Mouse (Mus musculus) yolk sac, embryonic 10.5 days (tissue): ENCODE measurements around the gene Tgfbr3.

Experiments
- DNase-seq: peaks from one replicate; pipeline ENCODE4 v3.0.0-alpha.2; 2017; ENCODE audit warnings: low spot score

The Tgfbr3 gene

DNA sequence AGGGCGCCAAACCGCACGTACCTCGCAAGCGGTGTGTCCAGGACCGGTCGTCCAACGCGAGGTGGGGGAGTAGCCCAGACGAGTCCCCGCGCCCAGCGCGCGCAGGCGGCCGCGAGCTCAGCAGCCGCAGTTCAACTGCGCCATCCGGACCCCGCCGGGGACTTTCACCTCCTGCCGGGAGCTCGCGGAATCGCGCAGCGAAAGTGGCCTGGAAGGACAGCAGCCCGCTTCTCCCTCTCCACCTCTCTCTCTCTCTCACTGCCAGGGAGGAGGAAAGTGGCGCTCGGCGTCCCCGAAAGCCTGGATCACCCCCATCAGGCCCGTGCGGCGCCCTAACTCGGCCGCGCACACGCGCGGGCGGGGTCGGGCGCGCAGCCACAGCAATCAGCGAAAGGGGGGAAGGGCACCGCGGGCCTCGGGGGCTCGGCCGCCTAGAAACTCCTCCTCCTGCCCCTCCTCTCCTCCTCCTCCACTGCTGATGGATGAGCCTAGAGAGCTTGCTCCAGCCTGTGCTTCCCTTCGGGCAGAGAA is at the start of gene Tgfbr3:
TSS of gene Tgfbr3 (minus strand) at position 396 of the 531 bp plus-strand sequence.
- DNase-seq = peak; percentile 90

- DNase-seq = no peak
These were observed 41.5 kb upstream of the Tgfbr3 start, which contains the start of gene Brdt for GRCm38 (mm10) chr5:107330916-107331421. Gene Brdt (plus strand): TSS chr5:107331159.

GRCm38 (mm10) chr5:107320703-107321102 is 31.3 kb upstream of the Tgfbr3 start:
- no peak for DNase-seq

- DNase-seq = no peak
These were observed 27.7 kb upstream of the Tgfbr3 start for GRCm38 (mm10) chr5:107317141-107317540.

DNA sequence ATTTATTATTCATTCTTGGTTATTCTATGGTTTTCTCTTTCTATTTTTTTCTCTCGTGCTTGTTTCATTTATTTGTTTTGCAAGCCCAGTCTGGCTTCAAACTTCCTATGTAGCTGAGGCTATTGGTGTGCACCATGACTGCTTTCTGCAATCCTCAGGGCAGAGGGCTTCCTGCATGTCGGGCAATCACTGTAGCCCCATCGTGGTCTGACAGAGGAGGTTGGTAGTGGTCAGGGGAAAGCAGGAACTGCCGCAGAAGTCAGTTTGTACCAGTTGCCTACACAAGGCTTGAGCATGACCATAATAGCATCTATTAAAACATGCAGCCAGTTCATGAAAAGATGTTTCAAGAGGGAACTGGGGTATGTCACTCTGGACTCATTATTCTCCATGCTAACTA is 18.0 kb upstream of the Tgfbr3 start:
- no peak for DNase-seq

GRCm38 (mm10) chr5:107304117-107304825 is 14.8 kb upstream of the Tgfbr3 start:
- no peak for DNase-seq

- DNase-seq = peak; percentile 54
These were observed 14.0 kb upstream of the Tgfbr3 start for GRCm38 (mm10) chr5:107303350-107303861.

- no peak for DNase-seq
These were observed 9.4 kb upstream of the Tgfbr3 start for GRCm38 (mm10) chr5:107298854-107299253.

GRCm38 (mm10) chr5:107296512-107297322 is 7.3 kb upstream of the Tgfbr3 start:
- no peak for DNase-seq

DNA sequence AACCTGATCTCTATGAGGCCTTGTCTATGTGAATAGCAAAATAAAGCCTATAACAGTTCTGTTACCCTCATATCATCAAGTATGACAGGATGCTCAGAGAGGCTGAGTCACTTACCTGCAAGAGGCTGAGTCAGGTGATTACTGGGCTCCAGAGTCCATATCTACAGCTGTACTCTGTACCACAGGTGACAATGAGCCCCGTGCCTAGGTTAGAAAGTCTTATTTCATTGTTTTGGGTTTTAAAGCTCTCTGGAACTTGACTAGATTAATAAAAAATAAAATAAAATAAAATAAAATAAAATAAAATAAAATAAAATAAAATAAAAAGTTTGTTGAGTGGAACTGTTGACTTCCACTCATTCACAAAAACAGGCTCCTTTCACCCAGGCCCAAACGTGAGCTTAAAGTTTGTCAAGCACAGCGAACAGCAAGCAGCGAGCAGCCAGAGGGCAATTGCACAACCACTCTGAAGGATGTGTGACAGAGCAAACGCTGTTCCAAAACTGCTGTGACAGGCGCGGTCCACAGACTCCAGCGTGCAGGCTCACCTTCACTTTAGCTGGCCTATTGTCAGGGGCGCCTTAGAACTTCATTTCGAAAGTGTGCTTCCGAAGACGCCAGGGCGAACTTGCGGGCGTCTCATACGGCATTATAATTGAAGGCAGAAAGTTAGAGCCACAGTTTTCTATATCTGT is 6.5 kb upstream of the Tgfbr3 start:
- DNase-seq = peak; percentile 49

DNA sequence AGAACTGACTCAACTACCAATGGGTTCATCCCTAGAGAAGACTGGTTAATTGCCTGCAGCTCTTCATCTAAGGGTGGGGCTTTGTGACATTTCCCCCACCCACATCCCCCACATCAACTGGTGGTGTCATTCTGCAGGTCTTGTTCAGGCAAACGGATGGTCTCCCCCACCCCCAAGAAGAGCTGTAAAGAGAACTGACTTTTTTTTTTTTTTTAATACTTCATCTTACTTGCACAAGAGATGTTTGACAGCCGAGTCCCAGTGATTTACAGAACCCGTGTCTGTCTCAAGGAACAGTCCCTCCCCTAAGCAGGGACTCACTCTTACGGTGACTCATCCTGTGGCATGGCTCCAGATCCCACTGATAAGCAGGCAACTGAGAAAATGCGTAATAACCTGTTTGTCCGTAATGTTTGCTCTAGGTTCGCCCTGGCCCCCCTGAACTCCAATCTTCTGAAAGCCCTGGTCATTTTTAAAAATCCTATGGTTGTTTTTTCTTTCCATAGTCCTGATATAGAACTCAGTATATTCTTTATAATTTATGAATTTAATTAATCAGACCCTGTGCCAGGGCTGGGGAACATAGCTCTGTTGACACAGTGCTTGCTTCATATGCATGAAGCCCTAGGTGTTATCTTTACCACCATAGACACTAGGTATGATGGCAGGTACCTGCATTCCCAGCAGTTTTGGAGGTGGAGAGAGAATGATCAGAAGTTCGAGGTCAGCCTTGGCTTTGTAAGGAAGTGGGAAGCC is 5.8 kb upstream of the Tgfbr3 start:
- no peak for DNase-seq

DNA sequence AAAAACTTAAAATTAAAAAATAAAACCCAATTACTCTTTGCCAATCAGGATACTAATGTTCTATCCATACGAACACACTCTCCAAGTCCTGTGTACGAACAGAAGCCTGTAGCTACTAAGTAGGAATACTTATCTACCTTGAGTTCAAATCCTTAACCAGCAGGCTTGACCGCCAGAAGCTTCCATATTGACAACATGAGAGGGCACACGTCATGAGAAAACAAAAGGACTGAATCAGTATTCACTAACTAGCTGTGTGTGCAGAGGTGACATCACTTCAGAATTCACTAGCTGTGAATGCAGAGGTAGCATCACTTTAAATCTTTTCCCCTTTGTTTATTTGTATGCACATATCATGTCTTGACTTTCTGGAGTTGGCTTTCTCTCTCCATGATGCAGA is 4.6 kb upstream of the Tgfbr3 start:
- DNase-seq = no peak

GRCm38 (mm10) chr5:107289986-107290385 is 557 bp upstream of the Tgfbr3 start:
- no peak for DNase-seq

- no peak for DNase-seq
These were observed 799 bp downstream of the Tgfbr3 start for GRCm38 (mm10) chr5:107288427-107289233.

DNA sequence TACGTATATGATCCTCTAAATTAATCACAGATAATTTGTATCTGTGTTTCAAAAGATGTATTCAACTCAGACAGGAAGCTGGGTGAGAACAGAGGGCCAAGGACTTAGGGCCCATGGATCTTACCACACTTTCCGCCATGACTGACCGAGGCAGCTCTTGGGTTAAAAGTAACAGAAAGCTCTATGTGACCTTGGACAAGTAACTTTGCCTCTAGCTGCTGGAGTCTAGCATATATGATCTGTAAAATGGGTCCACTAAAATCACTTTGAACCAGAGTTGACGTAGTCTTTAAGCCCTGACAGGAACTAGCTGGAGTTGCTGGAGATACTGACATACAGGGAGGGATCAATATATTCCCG is 1.5 kb downstream of the Tgfbr3 start:
- no peak for DNase-seq

DNA sequence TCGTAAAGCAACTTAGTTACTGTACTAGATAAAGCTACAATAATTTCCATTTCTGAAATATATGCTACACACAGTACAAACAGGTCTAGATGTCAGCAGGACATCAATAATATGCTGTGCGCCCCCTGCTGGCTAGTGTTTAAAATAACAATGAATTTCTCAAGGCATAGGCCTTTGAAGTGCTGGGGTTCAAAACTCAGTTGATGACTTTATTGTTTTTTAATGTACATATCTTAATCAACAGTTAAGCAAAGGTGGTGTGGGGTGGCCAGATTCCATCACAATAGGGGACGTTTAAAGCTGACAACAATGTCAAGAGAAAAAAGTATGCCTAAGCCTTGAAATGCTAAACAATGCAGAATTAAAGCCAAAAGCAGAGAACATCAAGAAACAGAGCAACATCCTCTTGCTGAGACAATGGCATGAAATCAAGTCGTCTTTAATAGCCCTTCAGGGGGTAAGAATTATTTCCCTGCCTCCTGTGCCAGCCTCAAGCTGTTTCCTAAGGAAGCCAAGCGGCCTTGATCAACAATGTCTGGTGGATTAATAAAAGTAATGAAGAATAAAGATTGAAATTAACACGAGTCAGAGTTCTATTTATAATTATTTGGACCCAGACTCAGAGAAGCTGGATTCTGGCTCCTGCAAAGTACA is 2.0 kb downstream of the Tgfbr3 start:
- DNase-seq = peak; percentile 44

- no peak for DNase-seq
These were observed 3.9 kb downstream of the Tgfbr3 start for GRCm38 (mm10) chr5:107285563-107285962.

- no peak for DNase-seq
These were observed 5.4 kb downstream of the Tgfbr3 start for GRCm38 (mm10) chr5:107283935-107284524.

DNA sequence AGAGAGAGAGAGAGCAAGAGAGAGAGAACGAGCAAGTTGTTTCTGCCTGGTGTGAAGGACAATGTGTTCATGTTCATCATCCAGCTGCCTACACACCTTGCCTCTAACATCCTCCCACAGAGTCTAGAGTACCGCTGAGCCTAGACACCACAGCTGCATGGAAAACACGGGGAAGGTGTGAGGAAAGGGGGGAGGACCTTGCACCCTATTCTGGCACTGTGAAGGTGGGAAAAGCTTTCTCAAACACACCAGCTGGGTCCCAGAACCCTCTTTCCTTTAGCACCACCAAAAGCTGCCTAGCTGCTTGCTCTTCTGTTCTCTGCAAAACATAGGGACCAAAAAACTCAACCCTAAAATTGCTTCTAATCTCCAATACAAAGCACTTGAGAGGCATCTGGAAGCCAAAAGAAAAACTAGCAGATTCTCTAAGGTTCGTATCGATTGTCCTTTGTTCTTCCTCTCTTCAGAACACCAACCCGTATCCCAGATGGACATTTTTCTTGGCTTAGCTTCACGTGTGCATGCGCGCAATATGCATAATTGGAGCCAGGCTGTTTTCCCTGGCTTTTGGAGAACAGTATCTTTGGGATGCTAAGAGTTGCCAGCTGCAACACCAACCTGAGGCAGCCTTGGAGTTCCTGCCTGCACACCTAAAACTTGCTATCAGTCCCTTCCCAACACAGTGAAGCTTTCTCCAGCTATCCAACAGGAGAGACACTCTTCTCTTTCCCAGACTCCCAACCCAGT is 6.7 kb downstream of the Tgfbr3 start:
- DNase-seq = no peak
